Mouse (Mus musculus) forebrain, embryonic 13.5 days (tissue): ENCODE measurements around the gene Igf2r. TPM values are rescaled to one million over a fixed set of nuclear protein-coding genes. Genes with fewer than 3 reads are reported as not detected.

ENCODE experiments used
- ATAC-seq: fragments of 200-750 bp; cut with Nextera tagmentation; 2 replicates; pipeline ENCODE4 v1.8.0; 2017
- H3K27ac ChIP-seq: fragments of 300-500 bp; sonication (generic); 2 replicates; pipeline ENCODE4 v1.5.1; 2015; ENCODE audit warnings: inconsistent platforms, mild to moderate bottlenecking, moderate library complexity
- H3K27me3 ChIP-seq: fragments of 300-500 bp; sonication (generic); 2 replicates; pipeline ENCODE4 v1.6.1; 2015; ENCODE audit warnings: mild to moderate bottlenecking, inconsistent platforms
- H3K36me3 ChIP-seq: fragments of 300-500 bp; sonication (generic); 2 replicates; pipeline ENCODE4 v1.6.1; 2015; ENCODE audit warnings: mild to moderate bottlenecking, inconsistent platforms; ENCODE audit not compliant: poor library complexity, severe bottlenecking
- H3K4me1 ChIP-seq: fragments of 300-500 bp; sonication (generic); 2 replicates; pipeline ENCODE4 v1.6.1; 2015; ENCODE audit warnings: inconsistent platforms
- H3K4me2 ChIP-seq: fragments of 300-500 bp; sonication (generic); 2 replicates; pipeline ENCODE4 v1.6.1; 2015; ENCODE audit warnings: inconsistent platforms, mild to moderate bottlenecking, moderate library complexity
- H3K4me3 ChIP-seq: fragments of 300-500 bp; sonication (generic); 2 replicates; pipeline ENCODE4 v1.5.1; 2015; ENCODE audit warnings: mild to moderate bottlenecking, inconsistent platforms
- H3K9ac ChIP-seq: fragments of 300-500 bp; sonication (generic); 2 replicates; pipeline ENCODE4 v1.6.1; 2015; ENCODE audit warnings: mild to moderate bottlenecking, inconsistent platforms
- H3K9me3 ChIP-seq: fragments of 300-500 bp; sonication (generic); replicated peaks from 2 replicates; pipeline ENCODE4 v1.6.1; 2016; ENCODE audit warnings: inconsistent platforms
- WGBS: fragments of 180-500 bp; shearing (Covaris S2); methylation state at CpG from one replicate; pipeline ENCODE4 v1.1.7; 2015; 5-methylcytosine and 5-hydroxymethylcytosine counted together
- polyA plus RNA-seq: library from polyadenylated mRNA; unstranded; fragments of >200 nt; fragmentation: Nextera tagmentation; extraction: Ambion mirVana; gene quantifications from 2 replicates; pipeline ENCODE4 v1.2.1, GENCODE M21; 2015

Igf2r gene
- polyA plus RNA-seq, 1 experiment from 2014 or later, result 10.5 TPM

- Histone ChIP-seq H3K4me2 (no peak overlapping the region), H3K9me3 (no peaks in the 10 kb centered on the region), H3K4me1 (peaks cover 25% of the 10 kb centered on the region), H3K4me3 (no peak overlapping the region), H3K27me3 (no peaks in the 10 kb centered on the region), H3K9ac (no peak overlapping the region), H3K36me3 (0 out of 2 replicates have a peak, but pooled peaks cover 3% of the 10 kb centered on the region), H3K27ac (no peak overlapping the region)
- 91% methylated on average over 3 of the region's 3 CpGs for WGBS
- ATAC-seq, result no peak
Measured at GRCm38 (mm10) chr17:12754243-12755007, 15.0 kb downstream of the Igf2r start.

- Histone ChIP-seq H3K9ac (no peak overlapping the region), H3K4me1 (peaks cover 30% of the 10 kb centered on the region), H3K36me3 (0 out of 2 replicates have a peak, but pooled peaks cover 9% of the 10 kb centered on the region), H3K4me3 (no peak overlapping the region), H3K27ac (no peak overlapping the region), H3K9me3 (no peaks in the 10 kb centered on the region), H3K27me3 (no peaks in the 10 kb centered on the region), H3K4me2 (no peak overlapping the region)
- ATAC-seq, result no peak
- 75% methylated on average over 4 of the region's 4 CpGs for WGBS
Measured at GRCm38 (mm10) chr17:12753050-12753449, 16.4 kb downstream of the Igf2r start.

DNA sequence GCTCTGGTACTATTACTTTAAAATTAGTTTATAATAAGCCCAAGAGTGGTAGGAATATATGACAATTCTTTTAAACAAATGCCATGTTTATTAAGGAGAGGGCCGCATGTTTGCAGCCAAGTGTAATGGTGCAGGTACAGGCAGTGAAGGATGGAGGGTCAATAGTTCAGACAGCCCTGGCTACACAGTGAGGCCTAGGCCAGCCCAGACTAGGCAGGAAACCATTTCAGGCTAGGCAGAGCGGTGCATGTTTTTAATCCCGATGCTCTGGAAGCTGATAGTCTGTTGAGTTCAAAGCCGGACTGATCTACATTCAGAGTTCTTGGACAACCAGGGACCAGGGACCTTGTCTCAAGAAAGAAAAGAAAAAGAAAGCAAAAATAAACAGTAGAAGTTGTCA lies 17.8 kb downstream of the Igf2r start:
- H3K9me3 ChIP-seq, result no peaks in the 10 kb centered on the region
- no peak overlapping the region for H3K4me3 ChIP-seq
- H3K36me3 ChIP-seq, result peaks cover 14% of the 10 kb centered on the region; the same call in 1 of the 2 replicates
- H3K4me2 ChIP-seq, result no peak overlapping the region
- ATAC-seq, result no peak
- H3K4me1 ChIP-seq, result peaks cover 26% of the 10 kb centered on the region
- 82% methylated on average over 4 of the region's 4 CpGs for WGBS
- no peaks in the 10 kb centered on the region for H3K27me3 ChIP-seq
- H3K27ac ChIP-seq, result no peak overlapping the region
- no peak overlapping the region for H3K9ac ChIP-seq

- WGBS, result 34% methylated on average over 4 of the region's 4 CpGs
- H3K9me3 ChIP-seq, result no peaks in the 10 kb centered on the region
- no peak overlapping the region for H3K27ac ChIP-seq
- no peak overlapping the region for H3K4me3 ChIP-seq
- no peaks in the 10 kb centered on the region for H3K27me3 ChIP-seq
- H3K4me2 ChIP-seq, result no peak overlapping the region
- peaks cover 26% of the 10 kb centered on the region for H3K4me1 ChIP-seq
- H3K9ac ChIP-seq, result no peak overlapping the region
- no peak for ATAC-seq
- H3K36me3 ChIP-seq, result peaks cover 14% of the 10 kb centered on the region
Measured at GRCm38 (mm10) chr17:12751218-12751617, 18.2 kb downstream of the Igf2r start.

- WGBS, result 74% methylated on average over 9 of the region's 9 CpGs
Measured at GRCm38 (mm10) chr17:12750591-12751170, 18.8 kb downstream of the Igf2r start.

DNA sequence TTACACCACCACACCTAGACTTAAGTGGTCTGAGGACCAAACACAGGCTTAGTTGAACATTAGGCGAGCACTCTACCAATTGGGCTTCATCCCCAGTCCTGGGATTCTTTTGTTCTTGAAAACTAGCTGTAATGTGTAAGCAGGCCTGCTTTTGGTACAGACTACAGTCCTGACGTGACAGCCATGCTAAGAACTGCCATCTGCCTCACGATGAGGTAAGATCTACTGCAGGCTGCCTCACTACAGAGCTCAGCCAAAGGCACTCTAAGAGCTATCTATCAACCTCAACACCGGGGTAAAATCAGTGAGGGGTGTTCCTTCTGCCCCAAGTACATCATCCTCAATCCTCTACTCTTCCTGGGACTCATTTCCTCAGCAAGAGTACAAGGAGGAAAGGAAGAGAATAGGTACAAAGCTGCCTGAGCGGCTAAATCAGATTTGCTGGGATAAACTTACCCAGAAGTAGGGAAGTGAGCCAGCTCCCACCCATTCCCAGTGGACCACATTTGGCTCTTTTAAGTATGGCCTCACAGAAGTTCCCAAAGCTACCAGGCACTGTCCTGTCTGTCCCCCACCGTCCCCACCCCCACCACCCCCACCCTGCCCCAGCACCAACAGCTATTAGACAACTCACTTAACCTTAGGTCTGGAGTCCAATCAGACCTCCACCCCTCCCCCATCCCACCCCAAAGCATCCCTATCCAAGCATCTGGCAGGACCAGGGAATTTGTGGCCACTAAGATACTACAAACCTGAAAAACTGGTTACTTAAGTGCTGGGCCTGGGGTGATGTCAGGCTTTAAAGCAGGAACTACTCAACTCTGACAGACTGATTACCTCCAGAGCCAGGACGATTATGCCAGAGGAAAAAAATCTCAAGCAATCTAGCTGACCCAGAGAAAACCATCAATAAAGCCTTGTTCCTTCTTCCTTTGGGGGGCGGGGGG lies 19.8 kb downstream of the Igf2r start:
- H3K27ac ChIP-seq, result peak overlapping the region; percentile 57
- 55% methylated on average over 8 of the region's 8 CpGs for WGBS
- peaks cover 26% of the 10 kb centered on the region for H3K4me1 ChIP-seq
- H3K4me2 ChIP-seq, result no peak overlapping the region
- no peak overlapping the region for H3K9ac ChIP-seq
- H3K27me3 ChIP-seq, result no peaks in the 10 kb centered on the region
- H3K9me3 ChIP-seq, result no peaks in the 10 kb centered on the region
- no peak overlapping the region for H3K4me3 ChIP-seq
- ATAC-seq, result peak; percentile 94
- H3K36me3 ChIP-seq, result peaks cover 30% of the 10 kb centered on the region

More at GRCm38 (mm10) chr17:12750591-12751170, 18.8 kb downstream of the Igf2r start:
- ATAC-seq, result no peak
- H3K9ac ChIP-seq, result no peak overlapping the region
- H3K9me3 ChIP-seq, result no peaks in the 10 kb centered on the region
- H3K36me3 ChIP-seq, result peaks cover 20% of the 10 kb centered on the region
- no peak overlapping the region for H3K4me3 ChIP-seq
- H3K4me1 ChIP-seq, result peaks cover 26% of the 10 kb centered on the region
- H3K27ac ChIP-seq, result no peak overlapping the region
- H3K4me2 ChIP-seq, result no peak overlapping the region
- H3K27me3 ChIP-seq, result no peaks in the 10 kb centered on the region

- ATAC-seq, result no peak
- Histone ChIP-seq H3K27me3 (no peaks in the 10 kb centered on the region), H3K4me2 (no peak overlapping the region), H3K36me3 (peaks cover 63% of the 10 kb centered on the region), H3K4me1 (peaks cover 28% of the 10 kb centered on the region), H3K4me3 (no peak overlapping the region), H3K27ac (no peak overlapping the region), H3K9me3 (peaks cover 29% of the 10 kb centered on the region), H3K9ac (no peak overlapping the region)
- 87% methylated on average over 4 of the region's 4 CpGs for WGBS
Measured at GRCm38 (mm10) chr17:12745761-12746160, 23.7 kb downstream of the Igf2r start.

DNA sequence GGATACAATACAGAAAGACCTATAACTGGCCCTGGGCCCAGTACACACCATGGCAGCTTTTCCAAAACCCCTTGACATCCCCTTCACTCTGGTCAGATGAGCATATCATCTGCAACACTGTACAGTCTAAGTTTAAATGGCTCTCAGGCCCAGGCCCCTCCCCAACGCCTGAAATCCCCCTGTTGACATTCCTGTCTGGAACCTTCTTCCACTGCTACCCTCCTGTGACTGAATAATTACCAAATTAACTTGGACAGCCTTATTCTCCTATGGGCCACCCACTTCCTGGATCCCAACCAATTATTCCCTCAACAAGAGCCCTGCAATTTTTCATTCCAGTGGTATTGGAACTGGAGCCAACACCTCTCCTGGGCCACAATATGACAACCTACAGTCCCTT lies 25.4 kb downstream of the Igf2r start:
- no peak for ATAC-seq
- no peaks in the 10 kb centered on the region for H3K27me3 ChIP-seq
- peaks cover 13% of the 10 kb centered on the region for H3K4me1 ChIP-seq
- H3K9ac ChIP-seq, result no peak overlapping the region
- H3K4me2 ChIP-seq, result no peak overlapping the region
- no peak overlapping the region for H3K4me3 ChIP-seq
- WGBS, result 52% methylated on average over 1 of the region's 1 CpGs
- peaks cover 80% of the 10 kb centered on the region for H3K36me3 ChIP-seq
- H3K9me3 ChIP-seq, result peaks cover 29% of the 10 kb centered on the region
- no peak overlapping the region for H3K27ac ChIP-seq

DNA sequence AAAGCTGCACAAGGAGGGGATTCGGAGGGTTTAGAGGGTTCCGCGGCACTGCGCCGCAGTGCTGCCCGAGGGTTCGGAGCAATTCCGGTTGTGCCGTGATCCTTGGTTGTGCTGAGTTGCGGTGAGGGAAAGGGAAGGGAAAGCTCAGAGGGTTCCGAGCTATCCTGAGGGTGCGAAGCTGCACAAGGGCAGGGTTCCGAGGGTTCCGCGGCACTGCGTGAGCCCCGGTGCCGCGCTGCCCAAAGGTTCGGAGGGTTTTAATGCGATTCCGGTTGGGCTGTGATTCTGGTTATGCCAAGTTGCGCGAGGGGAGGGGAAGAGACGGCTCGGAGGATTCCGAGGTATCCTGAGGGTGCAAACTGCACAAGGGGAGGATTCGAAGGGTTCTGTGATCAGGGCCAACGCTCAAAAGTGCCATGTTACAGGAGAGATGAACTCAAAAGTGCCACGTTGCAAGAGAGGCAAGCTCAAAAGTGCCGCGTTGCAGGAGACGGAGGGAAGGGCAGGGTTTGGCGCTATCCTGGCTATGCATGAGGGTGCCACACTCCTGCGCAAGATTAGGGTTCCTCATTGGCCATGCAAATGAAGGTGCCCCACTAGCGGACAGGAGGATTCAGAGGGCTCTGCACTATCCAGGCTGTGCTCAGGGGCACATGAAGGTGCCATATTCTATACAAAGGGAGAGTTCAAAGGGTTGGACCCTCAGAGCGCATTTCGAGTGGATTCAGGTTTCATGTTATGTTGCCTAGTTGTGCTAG lies 27.1 kb downstream of the Igf2r start:
- Histone ChIP-seq H3K9ac (peak overlapping the region; percentile 58), H3K4me2 (peak overlapping the region; percentile 72), H3K9me3 (peaks cover 29% of the 10 kb centered on the region), H3K4me3 (peak overlapping the region; percentile 44), H3K4me1 (peaks cover 11% of the 10 kb centered on the region; the same call in 1 of the 2 replicates), H3K27me3 (no peaks in the 10 kb centered on the region), H3K27ac (no peak overlapping the region), H3K36me3 (peaks cover 85% of the 10 kb centered on the region)
- 53% methylated on average over 38 of the region's 38 CpGs for WGBS
- ATAC-seq, result peak; percentile 44

- 59% methylated on average over 42 of the region's 45 CpGs for WGBS
- Histone ChIP-seq H3K27ac (no peak overlapping the region), H3K4me1 (peaks cover 11% of the 10 kb centered on the region; the same call in 1 of the 2 replicates), H3K9me3 (peaks cover 29% of the 10 kb centered on the region), H3K36me3 (peaks cover 90% of the 10 kb centered on the region), H3K27me3 (no peaks in the 10 kb centered on the region), H3K4me3 (peak overlapping the region; percentile 44), H3K4me2 (peak overlapping the region; percentile 72), H3K9ac (peak overlapping the region; percentile 58)
- peak; percentile 65 for ATAC-seq
Measured at GRCm38 (mm10) chr17:12741218-12741968, 28.1 kb downstream of the Igf2r start.

DNA sequence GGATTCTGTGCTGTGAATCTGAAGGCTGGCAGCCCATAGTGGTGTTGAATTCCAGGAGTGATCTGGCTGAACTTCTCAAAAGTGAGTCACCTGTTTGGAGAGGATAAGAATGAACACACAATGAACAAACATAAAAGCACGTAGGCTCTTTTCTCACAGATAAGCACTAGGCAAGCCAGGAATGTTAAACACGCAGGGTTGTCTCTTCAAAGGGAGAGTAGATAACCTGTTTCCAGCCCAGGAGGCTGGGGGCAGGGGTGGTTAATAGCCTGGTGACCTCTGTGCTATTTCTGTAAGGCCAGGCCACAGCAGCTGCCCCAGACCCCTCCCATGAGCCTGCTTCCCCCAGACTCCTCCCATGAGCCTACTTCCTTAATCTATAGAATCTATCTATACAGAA lies 29.1 kb downstream of the Igf2r start:
- WGBS, result 72% methylated on average over 2 of the region's 2 CpGs
- H3K36me3 ChIP-seq, result peaks cover 91% of the 10 kb centered on the region
- H3K27ac ChIP-seq, result no peak overlapping the region
- ATAC-seq, result no peak
- no peaks in the 10 kb centered on the region for H3K27me3 ChIP-seq
- peaks cover 11% of the 10 kb centered on the region; the same call in 1 of the 2 replicates for H3K4me1 ChIP-seq
- peaks cover 29% of the 10 kb centered on the region for H3K9me3 ChIP-seq
- no peak overlapping the region for H3K9ac ChIP-seq
- no peak overlapping the region for H3K4me2 ChIP-seq
- no peak overlapping the region for H3K4me3 ChIP-seq
